Mouse (Mus musculus): ENCODE data around the gene Usp48.
A peak's percentile ranks its signal among the peaks of the same experiment; 100 is the strongest.

DNA sequence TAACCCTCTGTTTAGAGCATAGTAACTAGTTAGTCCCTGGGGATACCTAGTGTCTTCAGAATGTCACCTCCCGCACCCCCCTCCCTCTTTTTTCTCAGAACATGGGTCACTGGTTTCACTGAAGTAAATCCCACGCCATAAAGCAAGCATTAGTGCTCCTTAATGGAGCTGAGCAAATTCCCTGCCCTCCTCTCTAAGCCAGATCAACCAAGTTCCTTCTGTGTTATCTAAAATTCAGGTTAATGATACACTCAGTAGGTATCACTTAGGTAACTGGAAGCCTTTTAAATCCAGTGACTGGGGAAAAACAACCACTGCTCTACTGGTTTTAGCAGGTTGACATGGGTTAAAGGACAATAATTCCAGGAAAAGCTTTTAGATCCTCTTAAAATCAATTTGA, 48.5 kb downstream of the Usp48 start:
- no peak for TF ChIP-seq CTCF (IDR thresholded peaks at IDR 0.05; ENCODE audit: low read depth)
- TF ChIP-seq EP300 (IDR thresholded peaks at IDR 0.05; ENCODE audit: low read depth), result peak; percentile 49; the same call in 1 of the 2 replicates

All from liver, postnatal 0 days (tissue).